Mouse (Mus musculus) cerebellum, adult 2 months (tissue): ENCODE measurements around the gene Snd1.

Experiments
- CTCF ChIP-seq: fragments of 200-500 bp; IDR thresholded peaks from 2 replicates; pipeline ENCODE4 v1.5.1; 2011; ENCODE audit warnings: low read depth, mild to moderate bottlenecking, control low read depth, low read length, moderate library complexity, borderline replicate concordance; ENCODE audit not compliant: insufficient read depth
- POLR2A ChIP-seq: fragments of 200-500 bp; IDR thresholded peaks from 2 replicates; pipeline ENCODE4 v1.6.1; 2011; ENCODE audit warnings: low read length, control low read depth, borderline replicate concordance; ENCODE audit not compliant: insufficient read depth

DNA sequence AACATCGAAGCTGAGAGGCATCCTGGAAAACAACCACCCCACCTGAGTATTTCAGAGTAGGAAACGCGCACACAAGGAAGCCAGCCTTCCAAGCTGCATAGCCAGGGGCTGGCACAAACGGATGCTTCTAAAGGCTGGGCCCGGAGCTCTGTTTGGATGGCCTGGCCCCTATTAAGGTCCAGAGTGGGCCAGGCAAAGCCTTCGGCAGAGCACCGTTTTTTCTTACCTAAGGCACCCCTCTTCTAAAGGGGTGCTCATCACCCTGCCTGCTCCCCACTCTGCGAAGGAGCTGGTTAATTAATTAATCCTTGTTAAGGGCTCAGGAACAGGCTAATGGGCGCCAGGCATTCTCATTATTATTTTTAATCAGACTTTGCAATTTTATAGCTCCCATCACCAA is 456.3 kb downstream of the Snd1 start:
- TF ChIP-seq POLR2A (no peak), CTCF (no peak)
